14 mouse cellular contexts compared by ENCODE assay signal in genomic region chr6:52951871-52952525, GRCm38 (mm10).
DNase-seq lines count a peak whose midpoint lies in the region; ATAC-seq and TF ChIP-seq lines count a peak whose summit lies in the region.
"Had no signal": no experiment of that assay in that cellular context is flagged by ENCODE, and none has a peak within 500 bp of the region (broad histone marks: within the 10 kb centered on the region; RNA-seq: fewer than 3 reads in every experiment).

No protein-coding gene starts in this region.

- peak overlapping the region; percentile 10 to 24; a peak in 1 of 4 replicates for H3K27ac ChIP-seq in heart, embryonic 14.5 days (replicated peaks in 1 of 2; ENCODE audit: control insufficient read depth in 1 of 2, insufficient read depth in 1 of 2, low read depth in 2 of 2, low read length in 2 of 2)
- H3K27ac ChIP-seq in midbrain, postnatal 0 days (ENCODE audit: low read depth, low read length) = no peak overlapping the region
- H3K27ac ChIP-seq in midbrain, embryonic 15.5 days = no peak overlapping the region
- no peak overlapping the region for H3K27ac ChIP-seq in forebrain, embryonic 15.5 days (replicated peaks)
- H3K27ac ChIP-seq in stomach, embryonic 14.5 days (ENCODE audit: low read length) = peak overlapping the region; percentile 35; the same call in 1 of the 2 replicates

- TF ChIP-seq CTCF in midbrain, postnatal 0 days (IDR thresholded peaks at IDR 0.05) = no peak

- H3K9ac ChIP-seq in heart, embryonic 14.5 days (ENCODE audit: low read length) = no peak overlapping the region; the same call in 1 of the 2 replicates
- no peak overlapping the region for H3K9ac ChIP-seq in midbrain, postnatal 0 days (replicated peaks; ENCODE audit: low read length, poor library complexity, severe bottlenecking)
- H3K9ac ChIP-seq in midbrain, embryonic 15.5 days = no peak overlapping the region
- H3K9ac ChIP-seq in forebrain, embryonic 15.5 days (replicated peaks) = no peak overlapping the region
- H3K9ac ChIP-seq in stomach, embryonic 14.5 days (replicated peaks; ENCODE audit: low read depth, low read length) = no peak overlapping the region

- H3K27me3 ChIP-seq in heart, embryonic 14.5 days (ENCODE audit: control insufficient read depth, insufficient read depth, low read length) = no peaks in the 10 kb centered on the region
- no peaks in the 10 kb centered on the region for H3K27me3 ChIP-seq in midbrain, postnatal 0 days (ENCODE audit: insufficient read depth, low read length)
- no peaks in the 10 kb centered on the region for H3K27me3 ChIP-seq in midbrain, embryonic 15.5 days (replicated peaks)
- no peaks in the 10 kb centered on the region for H3K27me3 ChIP-seq in forebrain, embryonic 15.5 days
- no peaks in the 10 kb centered on the region for H3K27me3 ChIP-seq in stomach, embryonic 14.5 days (ENCODE audit: control insufficient read depth, insufficient read depth, low read length)
- H3K27me3 ChIP-seq: CH12.LX had no signal

- WGBS in heart, embryonic 14.5 days = 66% methylated on average over 7 of the region's 7 CpGs
- WGBS in midbrain, postnatal 0 days = 87% methylated on average over 7 of the region's 7 CpGs
- WGBS in midbrain, embryonic 15.5 days = 84% methylated on average over 7 of the region's 7 CpGs
- WGBS in forebrain, embryonic 15.5 days = 80% methylated on average over 7 of the region's 7 CpGs
- 64% methylated on average over 7 of the region's 7 CpGs for WGBS in stomach, embryonic 14.5 days

- no peaks in the 10 kb centered on the region for H3K9me3 ChIP-seq in heart, embryonic 14.5 days (ENCODE audit: control insufficient read depth, low read length)
- H3K9me3 ChIP-seq in midbrain, postnatal 0 days (ENCODE audit: low read length) = no peaks in the 10 kb centered on the region
- H3K9me3 ChIP-seq in midbrain, embryonic 15.5 days = no peaks in the 10 kb centered on the region
- H3K9me3 ChIP-seq in forebrain, embryonic 15.5 days = no peaks in the 10 kb centered on the region
- H3K9me3 ChIP-seq in stomach, embryonic 14.5 days (ENCODE audit: control insufficient read depth, low read depth, low read length) = no peaks in the 10 kb centered on the region

- H3K4me3 ChIP-seq in heart, embryonic 14.5 days (ENCODE audit: control insufficient read depth in 1 of 2, insufficient read depth in 1 of 2, low read depth in 1 of 2, low read length in 2 of 2) = no peak overlapping the region
- H3K4me3 ChIP-seq in midbrain, postnatal 0 days (ENCODE audit: low read depth, low read length) = no peak overlapping the region
- no peak overlapping the region for H3K4me3 ChIP-seq in midbrain, embryonic 15.5 days
- H3K4me3 ChIP-seq in forebrain, embryonic 15.5 days = no peak overlapping the region
- no peak overlapping the region for H3K4me3 ChIP-seq in stomach, embryonic 14.5 days (ENCODE audit: low read depth, low read length)

- H3K4me1 ChIP-seq in heart, embryonic 14.5 days (ENCODE audit: control insufficient read depth in 2 of 2, insufficient read depth in 2 of 2, low read length in 2 of 2) = peaks cover 9 to 20% of the 10 kb centered on the region in 2 experiments
- H3K4me1 ChIP-seq in midbrain, postnatal 0 days (ENCODE audit: insufficient read depth, low read length) = 0 out of 2 replicates have a peak, but pooled peaks cover 8% of the 10 kb centered on the region
- peaks cover 9% of the 10 kb centered on the region; the same call in 1 of the 2 replicates for H3K4me1 ChIP-seq in midbrain, embryonic 15.5 days
- peaks cover 17% of the 10 kb centered on the region for H3K4me1 ChIP-seq in forebrain, embryonic 15.5 days
- peaks cover 21% of the 10 kb centered on the region; the same call in 1 of the 2 replicates for H3K4me1 ChIP-seq in stomach, embryonic 14.5 days (ENCODE audit: control insufficient read depth, insufficient read depth, low read length)

- no peak for DNase-seq in heart, adult 8-10 months (ENCODE audit: low spot score)
- peak; percentile 32 for DNase-seq in midbrain, postnatal 0 days (ENCODE audit: low spot score)
- DNase-seq in right cerebral cortex, adult 18-20 months = no peak
- DNase-seq in frontal cortex, postnatal 10 days (ENCODE audit: low spot score in 2 of 2) = no peak
- DNase-seq: adrenal gland, postnatal 10 days; heart, postnatal 10 days; kidney, adult 9 months; lung, postnatal 14 days; thymus, adult 18-20 months had no signal

- H3K4me2 ChIP-seq in heart, embryonic 14.5 days (ENCODE audit: low read length) = no peak overlapping the region
- H3K4me2 ChIP-seq in midbrain, postnatal 0 days (ENCODE audit: low read depth, low read length, poor library complexity, severe bottlenecking) = no peak overlapping the region
- no peak overlapping the region for H3K4me2 ChIP-seq in midbrain, embryonic 15.5 days
- no peak overlapping the region for H3K4me2 ChIP-seq in forebrain, embryonic 15.5 days (replicated peaks)
- H3K4me2 ChIP-seq in stomach, embryonic 14.5 days (replicated peaks; ENCODE audit: low read depth, low read length) = no peak overlapping the region

- no peaks in the 10 kb centered on the region for H3K36me3 ChIP-seq in heart, embryonic 14.5 days (ENCODE audit: control insufficient read depth, insufficient read depth, low read length)
- no peaks in the 10 kb centered on the region for H3K36me3 ChIP-seq in midbrain, postnatal 0 days (ENCODE audit: insufficient read depth, low read length)
- no peaks in the 10 kb centered on the region for H3K36me3 ChIP-seq in midbrain, embryonic 15.5 days (replicated peaks)
- no peaks in the 10 kb centered on the region for H3K36me3 ChIP-seq in forebrain, embryonic 15.5 days
- no peaks in the 10 kb centered on the region for H3K36me3 ChIP-seq in stomach, embryonic 14.5 days (ENCODE audit: control insufficient read depth, insufficient read depth, low read length)

- ATAC-seq in heart, embryonic 14.5 days (ENCODE audit: insufficient number of reproducible peaks, insufficient read depth, low FRiP score, low read depth) = 0 out of 2 replicates have a peak, but pooled peaks have one; percentile 54
- ATAC-seq in midbrain, postnatal 0 days (ENCODE audit: low FRiP score) = no peak
- ATAC-seq in midbrain, embryonic 15.5 days (replicated peaks) = no peak
- 0 out of 2 replicates have a peak, but pooled peaks have one; percentile 43 for ATAC-seq in forebrain, embryonic 15.5 days (replicated peaks)
- ATAC-seq in stomach, embryonic 14.5 days (ENCODE audit: insufficient number of reproducible peaks, insufficient read depth, low FRiP score, low read depth) = no peak

Comparison
In these comparisons a context has a peak if more than half of its experiments do, and no peak if none do; other contexts are left out.
1. ATAC-seq: peak in heart, embryonic 14.5 days (single experiment) and forebrain, embryonic 15.5 days (single experiment); none in midbrain, postnatal 0 days (single experiment), midbrain, embryonic 15.5 days (single experiment) and stomach, embryonic 14.5 days (single experiment).
2. H3K27ac ChIP-seq: peak in heart, embryonic 14.5 days (2 of 2) and stomach, embryonic 14.5 days (single experiment); none in midbrain, postnatal 0 days (single experiment), midbrain, embryonic 15.5 days (single experiment) and forebrain, embryonic 15.5 days (single experiment).